Mouse (Mus musculus) kidney, postnatal 14 days (tissue): ENCODE results near the gene Ntrk3.

Experiments used
- DNase-seq: peaks from one replicate; pipeline ENCODE4 v3.0.0; 2022; ENCODE audit warnings: mixed read lengths

The Ntrk3 gene

DNA sequence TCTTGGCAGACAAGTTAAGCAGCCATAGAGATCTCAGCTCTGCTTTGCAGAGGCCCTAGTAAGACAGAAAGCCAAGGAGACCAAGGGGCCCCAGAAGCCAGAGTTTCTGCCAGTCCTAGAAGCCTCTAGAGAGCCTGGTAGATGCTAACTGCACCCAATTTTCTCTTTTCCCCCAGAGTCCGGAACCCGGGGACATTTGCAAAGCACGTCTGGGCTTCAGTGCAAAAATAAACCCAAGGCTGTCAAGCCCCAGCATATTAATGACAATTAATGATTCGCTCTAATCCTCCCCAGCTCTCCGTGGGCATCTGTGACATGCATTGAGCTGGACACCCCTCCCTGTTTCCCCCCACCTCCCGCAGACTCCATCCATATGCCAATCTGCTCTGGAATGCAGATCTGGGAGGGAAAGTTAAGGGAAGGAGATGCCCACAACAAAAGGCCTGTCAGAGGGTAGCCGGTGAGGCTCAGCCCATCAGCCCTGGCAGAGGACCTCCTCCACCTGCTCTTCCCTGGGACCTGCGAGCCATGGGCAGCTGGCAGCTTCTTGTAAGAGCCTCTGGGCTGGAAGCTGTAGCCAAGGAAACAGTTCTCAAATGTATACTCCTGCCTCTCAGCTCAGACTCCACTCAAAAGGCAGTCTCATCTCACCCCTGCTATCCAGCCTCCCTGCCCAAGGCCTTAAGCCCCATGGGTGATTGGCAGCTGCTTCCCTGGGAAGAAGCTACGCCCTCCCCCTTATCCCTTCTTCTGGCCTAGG is 117.8 kb downstream of the Ntrk3 start:
- DNase-seq: no peak

DNA sequence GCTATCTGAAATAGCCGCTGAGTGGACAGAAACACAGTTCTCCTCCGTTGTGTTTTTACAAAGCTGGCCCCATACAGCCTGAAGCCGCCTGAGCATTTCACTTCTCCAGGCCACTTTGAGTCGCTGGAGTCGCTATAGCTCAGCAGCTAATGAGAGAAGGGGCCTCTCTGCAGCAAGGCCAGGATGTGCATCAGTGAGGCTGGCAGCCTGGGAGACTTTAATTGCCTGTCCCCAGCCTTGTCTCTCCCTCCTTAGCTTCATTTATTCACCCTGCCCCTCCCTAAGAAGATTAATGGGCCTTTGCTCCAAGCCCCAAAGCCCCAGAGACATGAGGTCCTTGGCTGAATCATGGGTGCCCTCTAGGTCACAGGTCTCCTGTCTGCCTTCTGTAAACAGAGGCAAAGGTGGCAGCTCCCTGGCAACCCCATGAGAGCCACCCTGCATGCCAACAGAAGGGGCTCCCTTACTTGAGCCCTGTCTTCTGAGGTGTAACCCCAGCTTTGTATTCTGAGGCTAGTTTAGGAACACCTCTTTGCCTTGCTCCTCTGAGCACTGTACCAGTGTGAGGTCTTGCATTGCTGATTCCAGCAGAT is 132.2 kb downstream of the Ntrk3 start:
- DNase-seq: no peak

DNA sequence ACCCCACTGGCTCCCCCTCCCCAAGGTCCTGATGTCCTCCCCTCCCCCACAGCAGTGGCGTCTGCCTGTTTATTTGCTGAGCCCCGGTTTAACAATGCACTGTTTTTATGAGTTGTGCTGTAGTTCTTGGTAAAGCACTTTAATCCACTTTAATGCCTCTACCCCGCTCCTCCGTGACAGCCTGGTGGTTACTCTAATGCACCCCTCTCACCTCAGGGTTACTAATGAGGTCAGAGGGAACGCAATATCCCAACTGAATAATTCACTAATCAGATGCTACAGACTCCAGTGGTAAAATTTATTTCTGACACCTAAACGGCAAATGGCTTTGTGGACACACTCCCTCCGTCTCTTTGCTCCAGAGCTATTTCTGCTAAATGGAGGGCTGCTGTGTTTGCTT is 133.9 kb downstream of the Ntrk3 start:
- DNase-seq: no peak

DNA sequence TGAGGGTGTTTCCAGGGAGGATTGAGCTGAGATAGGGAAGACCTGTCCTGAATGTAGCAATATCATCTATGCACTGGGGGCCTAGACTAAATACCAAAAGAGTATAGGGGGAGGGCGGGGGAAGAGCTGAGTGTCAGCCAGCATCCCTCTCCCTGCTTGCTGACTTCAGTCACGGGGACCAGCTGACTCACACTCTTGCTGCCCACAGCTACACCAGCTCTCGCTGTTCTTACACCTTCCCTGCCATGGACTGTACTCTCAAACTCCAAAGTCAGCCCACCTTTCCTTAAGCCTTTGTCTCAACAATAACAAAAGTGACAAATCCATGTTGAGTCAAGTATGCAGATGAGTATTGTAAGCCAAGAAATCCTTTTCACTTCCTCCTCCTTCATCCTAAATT is 136.0 kb downstream of the Ntrk3 start:
- DNase-seq: no peak

DNA sequence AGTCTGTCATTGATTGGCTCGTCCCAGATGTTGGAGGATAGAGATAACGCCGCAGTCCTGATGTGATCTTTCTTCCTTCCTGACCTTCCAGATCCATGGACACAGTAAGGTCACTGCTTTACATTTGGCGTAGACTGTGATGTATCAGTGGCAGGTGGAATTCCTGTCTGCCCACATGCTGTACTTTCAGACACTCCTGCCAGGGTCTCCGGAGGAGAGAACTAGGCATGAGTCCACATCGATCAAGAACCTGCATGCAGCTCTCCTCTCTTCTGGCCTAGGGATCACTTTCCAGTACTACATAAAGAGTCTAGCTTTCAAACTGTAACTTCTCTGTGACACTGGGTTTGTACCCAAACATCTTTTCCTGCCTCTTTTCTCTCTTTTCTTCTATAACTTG is 136.9 kb downstream of the Ntrk3 start:
- DNase-seq: no peak

DNA sequence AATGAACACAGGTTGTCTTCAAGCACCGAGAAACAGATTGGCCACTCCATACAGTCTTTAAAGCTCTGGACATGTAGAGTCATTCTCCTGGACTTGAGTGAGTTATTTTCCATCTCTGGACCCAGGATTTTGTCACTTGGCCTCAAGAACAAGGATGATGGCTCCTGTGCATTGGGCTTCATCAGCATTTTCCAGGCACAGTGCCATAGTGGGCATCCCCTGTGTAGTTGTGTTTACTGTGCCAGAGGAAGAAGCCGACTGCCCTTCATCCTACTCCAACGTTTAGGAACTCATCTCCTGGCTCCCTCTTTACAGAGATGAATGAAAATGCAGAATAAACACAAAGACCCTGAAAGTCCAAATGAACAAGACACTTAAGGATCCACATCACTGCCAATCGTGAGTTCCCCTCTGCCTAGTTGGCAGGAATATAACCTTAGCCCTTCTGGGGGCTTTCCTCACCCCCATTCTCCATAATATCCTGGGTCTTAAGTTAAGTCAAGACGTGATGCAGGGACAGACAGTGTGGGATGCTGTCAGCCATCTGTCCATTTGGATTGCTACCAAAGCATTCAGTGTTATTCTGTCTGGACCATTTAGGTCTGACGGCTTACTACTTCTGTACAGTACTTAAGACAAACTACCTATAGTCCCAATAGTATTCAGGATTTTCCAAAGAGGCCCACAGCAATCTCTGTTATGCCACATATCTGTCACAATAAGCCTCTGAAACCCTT is 137.7 kb downstream of the Ntrk3 start:
- DNase-seq: no peak

DNA sequence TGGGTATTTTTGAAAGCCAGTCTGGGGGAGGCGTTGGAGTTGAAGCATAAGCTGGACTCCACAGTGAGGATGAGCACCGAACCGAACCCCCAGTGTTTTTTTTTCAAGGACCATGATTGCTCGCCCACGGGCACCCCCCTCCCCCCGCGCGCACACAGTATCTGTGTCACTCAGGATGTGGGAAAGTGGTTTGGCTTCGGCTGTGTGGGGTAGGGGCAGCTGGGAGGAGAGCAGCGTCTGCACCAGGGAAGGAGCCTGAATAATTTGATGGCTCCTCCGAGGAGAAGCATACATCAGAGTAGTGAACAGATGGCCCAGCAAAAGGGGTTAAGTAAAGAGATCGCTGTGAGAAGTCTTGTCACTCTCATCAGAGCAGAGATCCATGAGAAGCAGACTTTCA is 139.7 kb downstream of the Ntrk3 start:
- DNase-seq: no peak

DNA sequence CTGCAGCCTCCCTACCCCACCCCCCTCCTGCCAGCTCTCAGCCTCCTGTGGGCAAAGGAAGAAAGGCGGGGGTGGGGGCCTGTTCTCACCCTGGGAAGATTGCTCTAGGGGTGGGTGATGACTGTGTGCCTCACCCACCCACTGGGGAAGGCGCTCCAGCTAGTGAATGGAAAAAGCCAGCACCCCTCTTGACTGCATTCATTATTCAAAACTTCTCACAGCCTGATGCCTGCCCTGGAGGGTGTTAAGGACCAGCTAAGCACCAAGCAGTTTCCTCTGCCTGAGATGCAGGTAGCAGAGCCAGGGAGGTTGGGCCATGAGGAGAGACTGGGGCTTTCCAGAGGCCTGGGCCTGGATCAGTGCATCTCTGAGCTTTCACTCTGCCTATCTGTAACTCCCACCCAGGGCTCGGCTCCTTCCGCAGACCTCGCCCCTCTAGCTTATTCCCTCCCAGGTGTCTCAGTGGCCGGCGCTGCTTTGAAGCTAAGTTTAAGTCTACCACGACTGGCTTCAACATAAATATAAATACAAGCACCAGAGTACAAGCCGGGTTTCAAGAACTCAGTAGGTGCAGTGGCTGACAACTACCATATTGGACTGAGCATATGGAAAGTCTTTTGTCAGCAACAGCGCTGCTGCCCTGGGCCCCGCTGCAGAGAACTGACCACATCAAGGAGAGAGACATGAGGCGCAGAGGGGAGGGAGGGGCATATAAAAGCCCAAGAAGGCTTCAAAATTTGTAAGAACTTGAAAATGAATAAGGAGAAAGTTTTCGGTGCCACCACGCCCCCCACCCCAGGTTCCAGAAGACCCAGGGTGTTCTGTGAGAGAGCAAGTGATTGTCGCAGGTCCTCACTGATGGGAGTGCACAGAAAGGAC is 140.3 kb downstream of the Ntrk3 start:
- no peak for DNase-seq

DNA sequence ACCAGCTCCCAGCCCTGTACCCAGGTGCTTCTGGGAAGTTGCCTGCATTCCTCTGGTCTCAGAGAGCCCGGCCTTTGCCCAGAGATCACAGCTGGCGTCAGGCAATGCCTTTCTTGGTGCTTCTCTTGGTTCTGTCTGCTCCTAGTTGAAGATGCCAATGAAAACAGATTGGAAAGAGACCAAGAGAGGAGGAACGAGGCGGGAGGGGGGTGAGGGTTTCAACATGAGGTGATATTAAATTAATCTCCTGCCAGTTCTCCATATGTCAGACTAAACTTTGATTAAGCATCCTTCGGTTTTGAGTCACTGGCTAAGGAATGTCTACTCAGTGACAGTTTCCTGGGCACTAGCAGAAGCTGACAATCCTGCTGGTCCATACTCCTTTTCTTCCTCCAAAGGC is 141.3 kb downstream of the Ntrk3 start:
- DNase-seq: no peak

DNA sequence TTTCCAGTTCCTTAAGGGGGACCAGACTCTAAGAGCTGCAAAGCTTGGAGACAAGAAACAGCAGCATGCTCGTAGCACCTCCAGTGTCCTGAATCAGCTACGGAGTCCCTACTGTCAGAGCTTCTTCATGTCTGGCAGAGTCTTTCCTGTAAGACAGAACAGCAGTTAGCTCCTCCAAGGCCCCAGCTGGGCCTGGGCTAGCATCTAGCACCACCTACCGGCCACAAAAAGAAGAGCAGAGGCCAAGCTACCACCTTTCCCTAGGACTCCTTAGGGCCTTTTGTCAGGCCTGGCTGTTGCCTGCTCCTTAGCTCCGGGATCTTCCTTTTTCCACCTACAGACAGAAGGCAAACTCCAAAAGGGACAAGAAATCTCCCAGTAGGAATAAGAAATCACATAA is 141.9 kb downstream of the Ntrk3 start:
- DNase-seq: peak; percentile 59

DNA sequence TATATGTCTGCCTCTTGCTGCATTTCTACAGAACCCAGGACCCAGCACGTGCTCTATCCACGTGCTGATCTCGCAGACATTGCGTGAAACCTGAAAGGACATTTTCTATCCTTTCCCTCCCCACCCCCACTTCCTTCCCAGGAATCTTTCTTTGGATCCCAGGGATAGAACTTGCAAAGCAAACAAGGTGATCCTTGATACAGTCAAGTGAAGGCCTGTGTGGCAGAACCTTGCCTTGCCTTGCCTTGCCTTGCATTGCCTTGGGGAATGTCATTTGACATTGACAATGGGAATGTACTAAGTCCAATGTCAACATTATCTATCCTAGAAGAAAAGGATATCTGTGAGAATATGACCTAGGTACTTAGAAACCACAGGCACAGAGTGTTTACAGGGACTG is 144.9 kb downstream of the Ntrk3 start:
- no peak for DNase-seq

DNA sequence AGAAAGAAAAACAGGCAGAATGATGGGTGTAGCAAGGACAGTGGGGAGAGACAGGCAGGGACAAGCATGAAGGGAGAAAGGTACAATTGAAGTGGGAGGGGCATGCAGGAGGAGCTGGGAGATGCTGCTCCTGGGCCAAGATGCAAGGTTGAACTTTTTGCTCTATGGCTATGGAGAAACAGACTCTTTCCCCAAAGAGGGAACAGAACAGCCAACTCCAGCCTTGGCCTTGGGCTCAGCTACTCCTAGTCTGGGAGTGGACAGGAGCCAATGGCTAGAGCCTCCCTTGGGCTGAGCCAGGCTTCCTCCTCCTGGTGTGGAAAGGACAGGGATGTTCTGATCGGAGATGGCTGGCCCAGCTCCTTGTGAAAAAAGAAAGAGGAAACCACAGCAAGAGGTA is 145.6 kb downstream of the Ntrk3 start:
- DNase-seq: no peak

DNA sequence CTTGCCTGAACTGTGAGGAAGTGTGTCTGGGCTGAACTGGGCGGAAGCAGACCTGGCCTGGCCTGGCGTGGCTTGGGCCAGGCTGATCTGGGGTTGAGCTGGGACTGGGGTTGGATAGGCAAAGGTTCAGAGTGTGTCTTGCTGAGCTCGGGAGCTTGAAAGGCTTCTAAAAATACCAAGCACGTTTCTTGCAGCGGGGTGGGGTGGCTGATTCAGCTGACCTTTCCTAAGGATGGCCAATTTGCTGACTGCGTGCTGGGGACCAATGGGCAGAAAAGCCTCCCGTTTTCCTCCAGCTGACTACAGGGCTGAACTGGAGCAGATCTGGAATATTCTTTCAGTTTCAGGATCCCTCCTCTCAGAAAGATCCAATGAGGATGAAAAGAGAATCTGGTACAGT is 148.0 kb downstream of the Ntrk3 start:
- no peak for DNase-seq

DNA sequence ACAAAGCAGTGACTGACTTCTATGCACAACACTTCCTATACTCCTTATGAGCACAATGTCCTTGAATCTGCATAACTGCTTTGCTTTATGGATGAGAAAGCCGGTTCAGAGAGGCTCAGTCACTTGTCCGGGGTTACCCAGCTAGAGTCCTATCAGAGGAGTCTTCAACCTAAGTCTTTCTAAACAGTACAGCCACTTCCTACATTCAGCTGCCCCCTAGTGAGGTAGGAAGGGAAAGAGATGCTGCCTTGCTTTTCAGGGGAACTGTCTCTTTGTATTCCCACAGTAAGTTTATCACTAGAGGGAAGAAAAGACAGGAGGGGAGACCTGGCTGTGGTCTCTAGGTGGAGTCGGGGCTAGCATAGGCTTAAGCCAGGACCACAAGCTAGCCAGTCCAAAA is 151.0 kb downstream of the Ntrk3 start:
- DNase-seq: no peak

DNA sequence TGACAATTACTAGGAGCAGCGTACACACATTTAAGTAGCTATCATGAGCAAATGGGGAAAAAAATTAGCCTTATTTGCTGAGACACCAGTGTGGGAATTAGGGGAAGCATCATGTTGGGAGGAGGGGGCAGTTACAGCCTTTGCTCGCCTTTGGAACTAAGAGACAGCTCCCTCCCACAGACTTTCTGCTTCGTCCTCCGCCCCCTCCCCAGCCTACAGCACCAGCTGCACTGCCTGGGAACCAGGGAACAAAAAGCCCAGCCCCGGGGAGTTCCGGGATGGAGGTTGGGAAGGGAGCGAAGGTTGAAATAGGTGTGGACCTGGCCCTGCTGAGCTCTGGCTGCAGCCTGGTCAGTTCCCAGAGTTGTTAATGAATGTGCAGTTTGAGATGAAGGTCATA is 151.9 kb downstream of the Ntrk3 start:
- DNase-seq: no peak

DNA sequence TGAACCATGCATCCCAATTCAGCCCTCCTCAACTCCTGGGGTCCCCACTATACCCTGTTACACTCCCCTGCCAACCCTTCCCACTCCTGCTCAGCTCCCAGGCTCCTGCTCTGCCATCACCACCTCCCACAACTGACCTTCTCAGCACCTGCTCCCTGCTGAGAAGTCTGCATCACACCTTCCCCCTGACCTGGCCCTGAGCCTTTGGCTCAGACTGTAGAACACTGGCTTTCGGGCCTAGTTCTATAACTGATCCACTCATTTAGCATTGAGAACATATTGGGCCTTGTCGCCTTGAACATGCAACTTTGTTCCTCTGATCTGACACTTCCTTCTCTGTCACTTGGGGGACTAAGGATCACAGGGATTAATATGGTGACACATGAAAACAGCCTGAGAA is 152.9 kb downstream of the Ntrk3 start:
- no peak for DNase-seq

DNA sequence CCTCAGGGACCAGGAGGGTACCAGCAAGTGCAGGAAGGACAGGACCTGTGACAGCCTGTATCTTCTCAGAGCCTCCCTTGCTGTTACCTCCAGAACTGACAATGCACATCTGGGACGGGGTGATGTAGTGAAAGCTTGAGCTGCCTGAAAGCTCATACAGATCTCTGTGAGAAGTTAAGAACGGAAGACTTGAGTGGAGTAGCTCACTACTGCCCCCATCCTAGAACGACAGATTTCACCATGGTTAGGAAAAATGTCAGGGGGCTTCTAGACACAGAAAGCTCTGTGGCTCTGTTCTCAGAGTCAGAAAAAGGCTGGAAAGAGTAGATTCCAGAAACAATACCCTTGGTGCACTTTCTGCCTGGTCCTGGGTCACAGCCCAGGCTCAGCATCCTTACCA is 153.3 kb downstream of the Ntrk3 start:
- no peak for DNase-seq

DNA sequence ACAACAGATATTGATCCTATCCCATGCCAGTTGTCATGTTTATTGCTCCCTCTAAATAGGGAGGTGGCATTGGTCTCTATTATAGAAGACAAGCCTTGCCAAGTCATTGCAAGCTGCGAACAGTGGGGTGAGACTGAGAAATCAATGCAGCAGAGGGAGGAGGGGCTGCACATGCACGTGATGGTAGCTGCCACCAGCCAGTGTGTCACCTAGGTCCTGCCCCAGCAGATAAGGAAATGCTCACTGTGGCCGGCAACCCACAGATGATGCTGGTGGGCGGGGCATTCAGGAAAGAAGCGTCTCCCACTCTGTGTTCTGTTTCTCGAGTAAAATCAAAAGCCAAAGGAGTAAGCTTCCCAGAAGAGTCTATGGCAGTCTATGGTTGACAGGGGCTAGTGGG is 154.1 kb downstream of the Ntrk3 start:
- no peak for DNase-seq

DNA sequence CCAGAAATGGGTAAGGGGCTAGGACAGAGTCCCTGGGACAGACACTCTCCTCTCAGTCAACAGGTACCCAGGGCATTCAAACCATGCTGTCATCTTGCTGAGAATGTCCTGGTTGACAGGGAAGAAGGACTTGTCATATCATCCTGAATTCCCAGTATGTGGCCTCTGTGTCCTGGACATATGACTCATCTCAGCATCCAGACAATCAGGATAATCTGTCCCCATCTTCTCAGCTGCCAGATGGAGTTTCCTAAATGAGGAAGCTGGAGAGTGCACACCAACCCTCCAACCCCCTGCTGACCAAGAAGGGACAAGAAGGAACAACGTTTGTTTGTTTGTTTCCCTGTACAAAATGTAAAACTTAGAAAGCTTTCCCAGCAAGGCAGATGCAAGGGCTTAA is 156.5 kb downstream of the Ntrk3 start:
- DNase-seq: no peak

DNA sequence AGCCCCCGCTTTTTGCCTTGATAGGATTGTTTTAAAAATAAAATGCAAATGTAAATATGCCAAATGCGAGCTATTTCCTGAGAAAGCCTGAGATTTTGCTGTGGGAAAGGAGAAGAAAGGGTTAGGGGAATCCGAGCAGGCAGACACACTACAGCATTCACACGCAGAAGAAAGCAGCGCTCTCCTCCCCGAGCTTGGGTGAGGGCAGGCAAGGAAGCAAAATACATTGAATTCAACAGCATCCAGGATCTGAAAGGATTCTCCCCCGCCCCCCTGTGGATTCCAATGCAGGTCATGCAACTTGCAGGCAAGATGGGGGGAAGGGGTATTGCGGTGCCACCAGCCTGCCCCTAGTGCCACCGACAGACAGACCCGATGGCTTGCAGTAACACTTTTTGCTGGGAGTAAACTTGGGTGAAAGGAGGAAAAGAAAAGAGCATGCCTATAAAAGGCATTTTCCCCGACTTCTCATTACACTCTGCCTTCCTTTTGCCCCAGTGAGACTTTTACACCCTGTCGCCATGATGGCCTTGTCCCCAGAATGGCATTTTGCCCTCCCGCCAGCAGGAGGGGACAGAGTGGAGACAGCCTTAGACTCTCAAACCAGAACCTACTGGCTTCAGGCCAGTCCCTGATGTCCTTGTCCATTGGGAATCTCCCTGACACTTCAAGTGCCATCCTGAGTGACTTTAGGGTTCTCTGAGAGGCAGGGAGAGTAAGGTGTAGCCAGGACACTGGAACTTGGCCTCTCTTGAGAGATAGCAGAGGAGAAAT is 158.2 kb downstream of the Ntrk3 start:
- no peak for DNase-seq

DNA sequence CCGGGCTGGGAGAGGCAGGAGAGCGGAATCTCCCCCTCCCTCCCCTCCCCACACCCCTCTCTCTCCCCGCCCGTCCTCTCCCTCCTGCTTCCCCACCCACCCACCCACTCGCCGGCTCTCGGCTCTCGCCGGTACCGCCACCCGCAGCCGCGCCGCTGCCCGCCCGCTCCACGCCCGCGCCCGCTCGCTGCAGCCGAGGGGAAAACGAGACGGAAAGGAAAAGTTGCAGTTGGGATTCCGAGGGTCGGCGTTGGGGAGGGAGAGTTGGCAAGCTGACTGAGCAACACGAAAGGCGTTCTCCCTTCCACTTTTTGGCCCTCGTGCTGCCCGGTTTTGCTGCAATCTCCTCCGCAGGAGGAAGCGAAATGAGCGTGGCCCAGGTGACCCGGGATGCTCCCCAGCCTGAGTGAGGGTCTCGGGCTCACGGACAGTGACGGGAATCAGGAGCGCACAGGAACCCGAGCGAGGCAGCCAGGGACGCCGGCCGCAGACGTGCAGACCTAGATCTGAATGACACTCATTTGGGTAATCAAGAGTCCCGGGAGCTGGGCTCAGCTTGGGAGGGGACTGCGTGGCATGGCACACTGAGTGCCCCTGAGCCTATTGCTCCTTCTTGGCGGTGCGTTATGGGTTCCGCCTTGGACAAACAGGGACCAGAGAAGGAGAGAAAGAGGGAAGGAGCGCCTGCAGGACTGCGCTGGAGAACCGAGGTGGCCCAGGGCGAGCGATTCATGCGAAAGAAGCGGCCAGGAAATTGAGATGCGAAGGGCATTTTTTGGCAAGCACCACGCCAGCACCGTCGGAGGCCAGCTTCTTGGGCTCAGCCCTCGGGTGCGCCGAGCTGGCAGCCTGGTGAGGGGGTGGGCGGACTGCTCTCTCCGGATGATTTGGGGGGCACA is 159.1 kb downstream of the Ntrk3 start:
- DNase-seq: no peak

DNA sequence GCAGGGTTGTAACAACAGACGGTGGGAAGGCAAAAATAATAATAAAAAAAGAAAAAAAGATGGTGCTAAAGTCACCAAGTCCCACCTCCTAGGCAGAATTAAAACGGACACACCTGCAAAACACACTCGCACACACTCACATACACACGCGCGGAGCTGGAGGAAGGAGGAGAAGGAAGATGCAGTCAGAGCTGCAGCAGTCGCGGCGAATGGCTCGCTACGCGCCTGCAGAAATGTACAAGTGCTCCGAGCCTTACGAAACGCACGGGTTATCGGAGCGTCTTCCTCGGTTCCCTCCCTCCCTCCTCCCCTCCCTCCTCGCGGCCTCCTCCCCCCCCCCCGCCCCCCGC is 159.7 kb downstream of the Ntrk3 start:
- no peak for DNase-seq
